Mouse (Mus musculus) erythroblast, embryonic 14.5 days (primary cell): ENCODE measurements around the gene Qtrt2.

ENCODE experiments used
- GATA1 ChIP-seq: IDR thresholded peaks from 2 replicates; pipeline ENCODE4 v1.6.1; 2012; ENCODE audit warnings: low read length, inconsistent platforms, mixed read lengths
- TAL1 ChIP-seq: IDR thresholded peaks from 3 replicates; pipeline ENCODE4 v1.6.1; 2012; ENCODE audit warnings: low read length, inconsistent platforms, mixed read lengths

DNA sequence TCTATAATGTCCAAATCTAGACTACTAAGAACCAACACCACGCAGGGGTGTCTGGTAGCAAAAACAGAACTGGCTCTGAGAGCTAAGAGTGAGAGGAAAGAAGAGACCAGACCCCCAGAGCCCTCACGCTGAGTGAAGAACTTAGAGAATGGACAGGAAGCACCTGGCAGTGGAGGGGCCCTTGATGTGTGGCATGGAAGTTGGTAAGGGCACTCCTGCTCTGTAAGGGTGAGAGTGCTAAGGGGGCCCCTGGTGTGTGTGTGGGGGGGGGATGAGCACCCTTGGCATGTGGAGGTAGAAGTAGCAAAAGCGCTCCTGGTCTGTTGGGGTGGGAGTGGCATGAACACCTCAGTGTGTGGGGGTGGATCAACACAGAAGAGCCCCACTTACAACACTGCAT lies 43.8 kb upstream of the Qtrt2 start:
- no peak for TF ChIP-seq GATA1
- no peak for TF ChIP-seq TAL1
